Mouse (Mus musculus): ENCODE measurements around the gene Pgk2. TPM values are rescaled to one million over a fixed set of nuclear protein-coding genes. Genes with fewer than 3 reads are reported as not detected.
A peak's percentile ranks its signal among the peaks of the same experiment; 100 is the strongest.
"Not testable (repeated sequence)": the region's sequence is repeated elsewhere in the genome, so short reads cannot be mapped to it uniquely, and the experiment has no call there.

The Pgk2 gene
- total RNA-seq (2021): not detected
- long read RNA-seq, experiment 1: 0 reads
- long read RNA-seq, experiment 2: 0 reads

DNA sequence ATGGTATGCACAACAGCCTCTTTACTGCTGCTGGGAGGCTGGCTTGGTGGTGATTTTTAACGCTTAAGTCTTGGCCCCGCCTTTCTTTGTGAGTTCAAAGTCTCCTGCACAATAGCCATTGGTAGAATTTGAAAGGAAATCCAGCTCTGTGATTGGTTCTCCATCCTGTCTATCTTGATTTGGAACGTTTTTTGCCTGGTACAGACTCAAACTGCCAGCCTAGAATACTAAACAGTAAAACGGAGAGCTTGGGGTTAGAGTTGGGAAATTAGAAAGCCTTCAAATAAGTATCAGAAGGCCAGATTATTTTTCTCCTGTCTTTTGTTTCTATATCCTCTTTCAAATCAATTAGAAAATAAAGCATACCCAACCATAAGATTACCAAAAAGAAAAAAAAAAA is at the start of gene Pgk2:
Gene Pgk2 (minus strand): TSS at position 101 of the 400 bp plus-strand sequence.
- no peak for TF ChIP-seq CTCF (conservative IDR thresholded peaks at IDR 0.05)
- no peak within 1 kb of the TSS for H3K27ac ChIP-seq
- no peak for DNase-seq (ENCODE audit: low spot score in 2 of 2)
- no peak within 1 kb of the TSS for H3K4me3 ChIP-seq

DNA sequence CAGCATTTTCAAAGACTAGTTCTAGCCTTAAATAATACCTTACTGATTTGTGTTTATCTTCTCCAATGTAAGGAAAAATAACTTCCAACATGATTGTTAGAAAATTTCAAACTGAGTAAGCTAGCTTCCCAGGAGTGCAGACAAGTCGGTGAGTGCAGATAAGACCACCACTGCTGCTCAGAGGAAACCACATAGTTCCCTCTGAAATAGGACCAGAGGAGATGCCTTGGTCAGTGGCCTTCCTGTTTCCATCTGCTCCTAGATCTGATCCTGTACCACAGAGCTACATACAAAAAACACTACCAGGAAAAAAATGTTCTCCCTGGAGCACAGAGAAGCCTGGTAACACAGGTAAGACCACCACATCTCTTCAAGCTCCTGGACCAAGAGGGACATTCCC is 44.0 kb upstream of the Pgk2 start:
- no peak for TF ChIP-seq CTCF (conservative IDR thresholded peaks at IDR 0.05)
- Histone ChIP-seq H3K4me3 (no peak overlapping the region), H3K27ac (no peak overlapping the region)
- no peak for DNase-seq (ENCODE audit: low spot score in 2 of 2)

DNA sequence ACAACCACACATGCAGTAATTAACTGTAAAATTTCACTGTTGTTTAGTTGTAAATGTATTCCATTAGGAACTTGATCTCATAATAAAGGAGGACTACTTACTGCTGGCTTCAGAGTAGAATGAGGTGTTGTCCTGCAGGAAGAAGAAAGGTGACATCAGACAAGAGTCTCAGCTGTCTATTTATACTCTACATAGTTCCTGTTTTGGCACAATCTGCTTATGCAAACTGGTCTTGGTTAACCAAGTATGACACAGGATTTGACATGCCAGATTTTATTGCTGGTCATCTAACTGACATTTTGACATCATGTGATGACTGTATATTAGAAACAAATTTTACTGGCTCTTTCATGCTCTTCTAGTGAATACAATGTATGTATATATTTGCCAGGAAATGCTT is 33.7 kb upstream of the Pgk2 start, which contains the start of gene Crisp3:
Gene Crisp3 (minus strand): TSS at position 154 of the 400 bp plus-strand sequence.
- DNase-seq (ENCODE audit: low spot score in 2 of 2): no peak
- Histone ChIP-seq H3K27ac (no peak within 1 kb of the TSS), H3K4me3 (no peak within 1 kb of the TSS)
- no peak for TF ChIP-seq CTCF (conservative IDR thresholded peaks at IDR 0.05)

DNA sequence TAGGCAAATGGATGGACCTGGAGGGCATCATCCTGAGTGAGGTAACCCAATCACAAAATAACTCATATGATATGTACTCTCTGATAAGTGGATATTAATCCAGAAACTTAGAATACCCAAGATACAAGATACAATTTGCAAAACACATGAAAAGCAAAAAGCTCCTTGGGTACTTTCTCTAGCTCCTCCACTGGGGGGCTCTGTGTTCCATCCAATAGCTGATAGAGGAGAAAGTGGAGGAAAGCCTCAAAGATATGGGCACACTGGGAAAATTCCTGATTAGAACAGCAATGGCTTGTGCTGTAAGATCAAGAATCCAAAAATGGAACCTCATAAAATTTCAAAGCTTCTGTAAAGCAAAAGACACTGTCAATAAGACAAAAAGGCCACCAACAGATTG is 6.6 kb downstream of the Pgk2 start:
- peak; percentile 49 for TF ChIP-seq CTCF (conservative IDR thresholded peaks at IDR 0.05)
- not testable (repeated sequence) for H3K4me3 ChIP-seq; DNase-seq (ENCODE audit: low spot score in 2 of 2); H3K27ac ChIP-seq

GRCm38 (mm10) chr17:40190192-40190591 is 18.2 kb downstream of the Pgk2 start:
- not testable (repeated sequence) for DNase-seq (ENCODE audit: low spot score in 2 of 2); H3K27ac ChIP-seq; H3K4me3 ChIP-seq

- H3K27ac ChIP-seq; H3K4me3 ChIP-seq; DNase-seq (ENCODE audit: low spot score in 2 of 2): not testable (repeated sequence)
- peak; percentile 57 for TF ChIP-seq CTCF (conservative IDR thresholded peaks at IDR 0.05)
These were observed 50.6 kb downstream of the Pgk2 start for GRCm38 (mm10) chr17:40157729-40158359.

Other genes with a start within 250 kb of the Pgk2 start
- not detected for gene AC192777.2, start 113.2 kb downstream of the Pgk2 start, total RNA-seq (2021)
- not detected for gene Crisp3, start 33.6 kb upstream of the Pgk2 start, total RNA-seq (2021)
- gene Crisp1, start 110.6 kb upstream of the Pgk2 start, total RNA-seq (2021): not detected

All from layer of hippocampus, adult 2 months (tissue).